Mouse (Mus musculus): ENCODE data around the gene Itch.

DNA sequence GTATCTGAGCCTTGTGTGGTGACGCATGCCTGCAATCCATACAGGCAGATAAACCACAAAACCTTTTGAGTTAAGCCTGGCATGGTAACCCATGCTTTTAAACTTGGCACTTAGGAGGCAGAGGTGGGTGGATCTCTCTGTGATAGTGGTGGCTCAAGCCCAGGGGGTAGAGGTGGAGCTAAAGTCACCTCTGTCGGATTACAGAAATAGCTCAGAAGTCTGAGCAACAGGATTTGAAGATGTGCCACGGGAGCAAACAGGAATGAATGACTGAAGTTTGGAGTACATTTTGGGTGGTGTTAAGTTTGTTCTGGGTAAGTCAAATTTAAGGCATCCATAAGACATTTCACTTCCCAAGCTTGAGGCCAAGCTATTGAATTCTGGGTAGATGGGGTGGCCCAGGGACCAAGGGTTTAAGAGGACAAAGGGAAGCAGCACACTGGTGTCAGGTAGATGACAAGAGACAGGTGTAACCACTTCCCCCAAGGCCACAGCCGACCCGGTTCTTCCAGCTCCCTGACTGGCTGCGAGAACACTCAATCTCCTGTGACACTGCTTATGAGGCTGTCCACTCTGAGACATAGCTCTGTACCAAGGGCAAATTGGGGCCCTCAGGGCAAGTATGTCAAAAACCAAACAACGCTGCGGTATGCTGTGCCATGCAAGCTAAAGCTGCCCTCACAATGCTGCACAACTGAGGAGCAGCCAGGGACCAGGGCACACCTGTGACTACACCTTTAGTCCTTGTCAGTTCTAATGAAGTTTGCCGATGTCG is 139.3 kb downstream of the Itch start:
- TF ChIP-seq CTCF (IDR thresholded peaks at IDR 0.05; ENCODE audit: low read depth) (no peak), EP300 (optimal IDR thresholded peaks at IDR 0.05) (no peak)

Data from stomach, postnatal 0 days (tissue).